Mouse (Mus musculus) liver, postnatal 0 days (tissue): Measurements from ENCODE around the gene Bend6.

Experiments used
- CTCF ChIP-seq: sonication (generic); IDR thresholded peaks from 2 replicates; pipeline ENCODE4 v1.5.1; 2016; ENCODE audit warnings: antibody characterized with exemption, low read depth
- EP300 ChIP-seq: IDR thresholded peaks from 2 replicates; pipeline ENCODE4 v1.6.1; 2016; ENCODE audit warnings: antibody characterized with exemption, low read depth, mild to moderate bottlenecking

GRCm38 (mm10) chr1:33932196-33932595 lies 24.6 kb upstream of the Bend6 start:
- TF ChIP-seq EP300 (no peak), CTCF (no peak)
